Mouse (Mus musculus) layer of hippocampus, adult 9-11 months (tissue): Measurements from ENCODE around the gene Gm2115.
A peak's percentile ranks its signal among the peaks of the same experiment; 100 is the strongest.

Source experiments
- DNase-seq: peaks from one replicate; pipeline ENCODE4 v3.0.0; 2022

Gene Gm2115

DNA sequence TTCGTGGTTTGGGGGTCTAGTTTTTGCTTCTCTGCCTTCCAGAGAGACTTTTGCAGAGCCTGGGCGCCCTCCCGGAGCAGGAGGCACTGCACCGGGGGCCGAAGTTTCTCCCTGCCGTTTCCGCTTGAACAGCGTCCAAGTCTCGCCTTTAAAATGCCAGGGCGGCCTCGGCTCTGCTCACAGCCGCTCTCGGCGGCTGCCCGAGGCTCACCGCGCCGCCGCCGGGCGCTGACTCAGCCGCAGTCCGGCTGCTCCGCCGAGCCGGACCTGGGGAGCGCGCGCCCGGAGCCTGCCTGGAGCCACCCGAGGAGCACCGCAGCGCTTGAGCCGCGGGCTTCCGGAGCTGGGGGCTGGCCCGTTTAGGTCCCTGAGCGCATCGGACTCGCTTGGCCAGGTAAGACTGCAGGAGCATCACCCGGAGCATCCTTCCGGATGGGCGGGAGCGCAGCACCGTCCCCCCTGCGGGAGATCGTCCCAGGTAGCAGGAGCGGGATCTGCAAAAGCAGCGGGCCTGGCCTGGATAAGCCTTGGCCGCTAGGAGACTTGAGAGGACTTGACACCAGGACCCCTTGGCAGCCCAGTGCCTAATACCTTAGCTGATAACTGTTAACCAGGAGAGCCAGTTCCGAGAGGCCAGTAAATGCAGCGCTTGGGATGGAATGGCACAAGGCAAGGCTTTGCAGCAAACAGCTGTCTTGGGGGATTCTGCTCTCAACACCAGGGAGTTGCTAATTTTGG is at the start of gene Gm2115:
Gene Gm2115 (plus strand): TSS at position 159 of the 738 bp plus-strand sequence.
- no peak for DNase-seq

DNA sequence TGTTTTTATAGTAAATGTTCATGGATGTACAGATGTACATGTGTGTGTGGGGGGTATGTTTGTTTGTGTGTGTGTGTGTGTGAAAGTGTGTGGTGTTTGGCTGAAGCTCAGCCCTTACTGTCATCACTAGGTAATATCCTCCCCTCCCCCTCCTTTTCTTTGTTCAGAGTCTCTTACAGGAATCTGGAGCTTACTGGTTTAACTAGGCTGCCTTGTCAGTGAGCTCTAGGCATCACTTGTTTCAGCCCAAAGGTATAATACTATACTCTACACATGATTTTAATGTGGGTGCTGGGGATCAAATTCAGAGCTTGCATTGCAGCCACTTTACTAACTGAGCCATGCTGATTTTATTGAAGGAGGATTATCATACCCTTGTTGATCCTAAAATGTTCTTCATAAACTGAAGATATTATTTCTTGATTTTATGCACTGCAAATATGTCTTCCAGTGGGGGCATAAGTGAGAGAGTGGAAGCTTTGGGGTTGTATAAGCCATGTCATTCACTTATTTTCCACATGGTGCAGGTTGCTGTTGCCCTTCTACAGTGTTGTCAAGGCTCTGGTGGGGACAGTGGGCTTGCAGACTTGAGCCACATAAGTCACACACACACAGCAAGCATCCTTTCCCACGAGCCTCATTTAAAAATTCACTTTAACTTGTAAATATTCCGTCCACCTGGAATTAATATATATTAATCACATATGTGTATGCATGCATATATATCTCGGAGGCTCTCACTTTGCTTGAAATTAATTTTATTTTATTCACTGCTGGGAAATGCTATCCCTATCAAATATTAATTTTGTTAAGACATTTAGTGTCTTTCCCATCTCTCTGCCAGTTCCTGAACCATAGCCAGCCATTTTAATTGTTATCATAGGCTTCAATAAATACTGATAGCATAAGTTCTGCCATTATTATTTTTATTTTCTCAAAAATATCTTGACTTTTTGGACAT is 45.0 kb upstream of the Gm2115 start:
- DNase-seq = no peak

DNA sequence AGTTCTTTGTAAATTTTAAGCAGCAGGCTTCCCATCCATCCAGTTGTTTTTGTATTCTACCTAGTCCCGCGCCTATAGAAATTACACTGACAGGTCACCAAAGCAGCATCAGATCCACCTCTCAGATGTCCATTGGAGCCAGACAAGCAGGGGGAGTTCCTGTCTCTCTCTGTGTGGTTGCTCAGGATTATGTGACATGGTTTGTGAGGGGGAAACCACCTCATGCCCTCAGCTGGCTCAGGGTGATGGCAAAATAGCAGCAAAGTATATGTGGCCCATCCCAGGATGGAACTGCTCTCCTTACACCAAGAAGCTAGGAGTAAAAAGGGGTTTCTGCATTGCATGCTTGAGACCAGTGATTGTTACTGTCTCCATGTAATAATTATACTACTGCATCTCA is 42.3 kb upstream of the Gm2115 start:
- no peak for DNase-seq

DNA sequence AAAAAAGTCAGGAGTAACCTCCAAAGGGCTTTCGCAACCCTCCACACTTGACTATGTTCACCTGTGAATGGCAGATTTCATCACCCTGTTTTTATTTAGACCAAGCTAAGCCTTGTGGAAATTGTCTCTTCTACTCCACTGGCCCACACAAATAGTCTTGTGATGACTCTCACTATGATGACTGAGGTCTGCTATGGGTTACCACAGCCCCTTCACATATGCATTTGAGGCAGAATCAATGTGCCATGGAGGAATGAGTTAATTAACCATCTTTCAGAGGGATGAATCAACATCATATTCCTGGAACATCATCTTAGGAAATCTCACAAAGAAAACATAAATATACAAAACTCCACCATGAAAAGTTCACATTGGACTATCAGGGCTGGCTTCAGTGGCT is 25.6 kb upstream of the Gm2115 start:
- DNase-seq = no peak

DNA sequence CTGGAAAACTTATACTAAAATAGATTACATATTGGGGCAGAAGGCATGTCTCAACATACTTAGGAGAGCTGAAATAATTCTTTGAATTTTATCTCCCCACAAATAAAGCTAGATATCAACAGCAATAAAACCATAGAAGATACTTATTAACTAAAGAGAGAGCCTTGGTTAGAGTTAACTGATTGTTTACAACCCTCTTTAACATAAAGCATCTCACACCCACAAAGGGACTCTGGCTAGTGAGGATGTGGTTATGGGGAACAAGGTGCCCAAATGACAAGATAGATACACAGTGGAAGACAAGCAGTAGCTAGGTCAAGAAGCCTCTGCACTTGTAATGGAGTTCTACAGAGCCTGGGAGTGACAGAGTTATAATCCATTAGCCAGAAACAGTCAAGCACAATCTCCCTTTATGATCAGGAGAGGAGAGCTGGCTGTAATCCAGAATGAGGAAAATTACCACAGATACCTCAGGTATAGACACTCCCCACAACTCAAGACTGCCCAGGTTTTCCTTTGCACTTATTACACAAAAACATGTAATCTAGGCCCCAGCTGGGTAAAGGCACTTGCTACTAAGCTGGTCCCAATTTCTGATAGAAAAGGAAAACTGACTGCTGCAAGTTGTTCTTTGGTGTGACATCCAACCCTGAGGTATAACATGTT is 10.1 kb upstream of the Gm2115 start:
- DNase-seq = no peak

DNA sequence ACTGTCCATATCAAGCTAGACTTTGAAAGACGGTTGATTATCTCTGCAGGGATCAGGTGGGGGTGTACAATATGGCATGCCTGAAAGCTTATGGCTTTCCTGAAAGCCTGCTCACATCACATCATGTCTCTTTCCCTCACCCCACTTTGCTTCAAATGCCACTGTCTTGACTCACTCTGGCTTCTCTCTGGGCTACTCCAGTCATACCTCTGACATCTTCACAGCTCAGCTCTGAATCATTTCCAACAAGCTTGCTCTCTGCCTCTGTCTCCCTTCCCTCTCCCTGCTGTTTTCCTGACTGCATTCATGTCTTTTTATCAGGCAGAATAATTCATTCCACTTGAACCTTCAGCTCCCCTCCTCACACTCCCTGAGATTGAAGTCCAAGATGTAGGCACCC is 7.4 kb upstream of the Gm2115 start:
- no peak for DNase-seq

DNA sequence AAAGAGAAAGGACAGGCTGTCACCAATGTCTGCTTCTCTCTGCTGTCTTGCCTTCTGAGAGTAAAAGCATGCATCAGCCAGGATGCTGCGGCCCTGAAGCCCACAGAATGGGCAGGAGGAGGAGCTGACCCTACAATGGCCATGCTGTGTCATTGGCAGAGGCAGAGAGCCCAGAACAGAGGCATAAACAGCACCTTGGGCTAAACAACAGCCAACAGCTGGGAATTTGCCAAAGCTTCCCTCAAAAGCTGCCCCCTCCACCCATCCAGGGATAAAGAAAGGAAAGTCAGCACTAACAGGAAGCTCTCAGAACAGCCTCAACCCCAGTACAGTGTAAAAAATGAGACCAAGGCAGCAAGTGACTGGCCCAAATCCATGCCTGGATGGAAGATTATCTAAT is 6.3 kb upstream of the Gm2115 start:
- DNase-seq = peak; percentile 69

DNA sequence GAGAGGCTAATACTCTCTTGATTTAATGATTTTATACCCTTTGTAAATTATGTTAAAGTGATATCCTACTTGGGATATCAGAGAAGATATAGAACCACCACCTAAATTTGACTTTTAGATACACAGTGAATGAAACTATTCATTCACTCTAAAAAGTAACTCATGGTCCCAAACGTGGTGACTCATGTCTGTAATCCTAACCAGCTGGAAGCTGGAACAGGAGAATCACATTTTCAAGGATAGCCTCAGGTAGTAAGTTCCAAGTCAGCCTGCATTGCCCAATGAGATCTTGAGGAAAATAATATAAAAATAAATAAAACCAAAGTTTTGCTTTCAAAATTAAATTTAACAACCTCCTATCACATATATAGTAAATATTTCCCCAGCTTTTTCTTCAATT is 2.6 kb upstream of the Gm2115 start:
- no peak for DNase-seq

DNA sequence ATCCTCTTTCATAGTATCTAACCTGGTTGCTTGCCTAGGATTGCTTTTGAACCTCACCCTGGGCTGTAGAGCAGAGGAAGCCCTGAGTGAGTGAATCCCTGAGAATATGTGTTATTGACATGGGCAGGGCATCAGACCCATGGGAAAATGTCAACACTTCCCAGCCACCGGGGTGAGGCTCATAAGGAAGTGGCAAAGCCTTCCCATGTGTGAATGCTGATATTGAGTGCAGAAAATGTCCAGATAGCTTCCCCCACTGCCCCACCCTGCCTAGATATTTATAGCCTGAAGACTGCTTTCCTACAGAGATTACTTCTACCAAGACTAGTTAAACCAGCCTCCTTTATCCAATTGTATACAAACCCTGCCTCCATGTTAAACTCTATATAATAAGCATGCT is 4.0 kb downstream of the Gm2115 start:
- DNase-seq = no peak

DNA sequence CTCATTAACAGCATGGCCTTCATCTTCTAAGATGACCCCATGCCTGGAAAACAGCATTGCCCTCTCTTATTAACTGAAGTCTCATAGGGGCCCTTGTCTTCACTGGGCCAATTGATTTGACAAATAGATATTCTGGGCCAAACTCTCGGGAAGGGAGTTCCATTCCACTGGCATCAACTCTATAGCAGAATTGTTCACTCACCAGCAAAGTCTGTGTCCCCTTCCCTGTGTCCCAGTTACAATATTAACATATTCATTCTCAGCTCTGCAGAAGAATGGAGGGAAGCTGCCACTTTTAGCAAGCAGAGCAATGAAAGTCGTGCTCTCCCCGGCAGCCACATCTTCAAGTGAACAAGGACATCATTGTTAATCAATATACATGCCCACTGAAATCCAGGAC is 5.9 kb downstream of the Gm2115 start:
- DNase-seq = peak; percentile 33

DNA sequence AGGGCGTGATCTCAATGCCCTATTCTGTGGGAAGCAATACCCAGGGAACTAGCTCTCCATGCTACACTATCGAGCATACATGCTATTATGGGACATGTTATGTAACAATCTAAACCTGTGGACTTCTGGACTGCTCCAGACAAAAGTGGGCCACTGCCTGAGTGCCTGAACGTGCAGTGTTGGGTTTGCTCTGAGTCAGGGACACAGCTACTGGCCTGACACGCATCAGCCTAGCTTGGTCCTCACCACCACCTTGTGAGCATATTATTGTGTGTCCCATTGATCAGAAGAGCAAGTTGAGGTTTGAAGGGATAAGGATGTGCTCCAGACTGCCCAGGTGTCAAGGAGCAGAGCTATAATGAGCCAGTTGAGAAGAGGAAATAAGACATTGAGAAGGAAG is 16.2 kb downstream of the Gm2115 start:
- no peak for DNase-seq

DNA sequence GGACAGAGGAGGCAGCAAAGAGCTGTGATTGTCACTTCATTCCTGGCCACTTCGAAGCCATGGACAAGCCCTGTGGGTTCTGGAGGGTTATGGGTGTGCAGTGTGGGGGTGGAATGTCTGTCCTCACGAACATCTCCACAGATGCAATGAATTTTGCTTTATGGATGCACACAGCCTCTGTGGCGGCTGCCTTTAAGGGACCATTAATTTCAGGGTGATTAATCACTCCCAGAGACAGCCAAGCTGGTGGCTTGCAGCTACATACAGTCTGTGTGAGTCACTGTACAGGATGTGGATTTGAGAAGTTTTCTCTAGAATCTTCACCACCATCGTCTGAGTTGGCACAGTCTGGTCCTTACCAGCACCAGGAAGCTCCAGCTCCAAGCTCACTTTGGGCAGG is 17.9 kb downstream of the Gm2115 start:
- no peak for DNase-seq

DNA sequence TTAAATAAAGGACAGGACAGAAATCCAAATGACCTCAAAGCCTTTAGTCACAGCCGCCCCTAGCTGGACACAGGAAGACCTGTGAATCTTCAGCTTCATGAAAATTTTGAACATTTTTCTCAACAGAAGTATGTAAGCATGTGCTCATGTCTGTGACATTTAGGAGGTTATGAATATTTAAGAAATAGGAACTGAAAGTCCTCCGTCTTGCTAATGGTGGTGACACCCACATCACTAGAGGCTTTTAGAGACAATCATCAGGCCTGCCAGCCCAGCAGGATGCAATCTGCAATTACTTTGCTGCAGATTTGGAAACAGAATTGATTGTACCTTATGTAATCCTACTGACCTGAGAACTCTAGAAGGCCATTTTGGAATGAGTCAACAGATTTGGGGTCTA is 22.7 kb downstream of the Gm2115 start:
- DNase-seq = no peak

DNA sequence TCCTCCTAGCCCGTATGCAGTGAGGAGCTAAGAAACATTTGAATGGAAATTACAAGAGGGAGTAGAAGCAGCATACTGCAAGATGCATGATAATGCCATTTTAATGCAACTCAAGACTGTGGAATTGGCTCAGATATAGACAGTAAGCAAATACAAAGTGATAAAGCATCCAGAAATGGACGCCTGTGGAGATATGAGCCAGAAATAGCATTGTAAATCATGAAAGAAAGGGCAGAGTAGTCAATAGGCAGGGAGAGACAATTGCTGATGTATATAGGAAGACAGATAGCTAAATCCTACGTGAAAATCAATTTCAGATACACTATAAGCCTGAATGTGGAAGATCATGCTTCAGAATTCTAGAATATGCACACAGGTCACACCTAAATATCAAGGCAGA is 26.5 kb downstream of the Gm2115 start:
- no peak for DNase-seq

DNA sequence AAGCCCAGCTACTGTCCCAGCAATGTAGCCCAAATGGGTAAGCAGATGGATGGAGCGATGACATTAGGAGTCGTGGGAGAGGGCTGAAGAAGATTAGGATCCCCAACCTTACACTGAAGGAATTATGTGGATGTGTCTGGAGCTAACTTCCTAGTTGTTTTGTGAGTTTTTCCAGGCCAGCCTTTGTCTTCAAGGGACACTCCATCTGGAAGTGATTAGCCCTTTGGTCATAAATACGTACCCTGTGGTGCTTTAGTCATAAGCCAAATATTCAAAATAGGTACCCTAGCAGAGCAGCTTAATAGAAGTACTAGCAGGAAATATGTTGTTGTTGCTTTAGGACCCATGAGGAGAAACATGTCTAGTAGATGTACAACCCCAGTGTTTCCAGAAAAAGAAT is 28.6 kb downstream of the Gm2115 start:
- no peak for DNase-seq

DNA sequence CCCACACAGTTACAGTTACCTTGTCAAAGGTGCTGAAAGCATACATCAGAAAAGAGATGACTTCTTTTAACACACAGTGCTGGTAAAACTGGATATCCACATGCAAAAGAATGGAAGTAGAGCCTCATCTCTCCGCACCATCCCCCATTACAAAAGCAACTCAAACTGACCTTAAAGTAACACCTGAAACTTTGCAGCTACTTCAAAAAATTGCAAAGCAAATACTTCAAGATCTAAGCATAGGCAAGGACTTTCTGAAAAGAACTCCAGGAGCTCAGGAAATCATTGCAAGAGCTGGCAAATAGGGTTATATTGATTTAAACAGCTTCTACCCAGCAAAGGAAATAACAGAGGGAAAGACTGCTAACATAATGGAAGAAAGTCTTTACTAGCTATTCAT is 31.7 kb downstream of the Gm2115 start:
- no peak for DNase-seq

DNA sequence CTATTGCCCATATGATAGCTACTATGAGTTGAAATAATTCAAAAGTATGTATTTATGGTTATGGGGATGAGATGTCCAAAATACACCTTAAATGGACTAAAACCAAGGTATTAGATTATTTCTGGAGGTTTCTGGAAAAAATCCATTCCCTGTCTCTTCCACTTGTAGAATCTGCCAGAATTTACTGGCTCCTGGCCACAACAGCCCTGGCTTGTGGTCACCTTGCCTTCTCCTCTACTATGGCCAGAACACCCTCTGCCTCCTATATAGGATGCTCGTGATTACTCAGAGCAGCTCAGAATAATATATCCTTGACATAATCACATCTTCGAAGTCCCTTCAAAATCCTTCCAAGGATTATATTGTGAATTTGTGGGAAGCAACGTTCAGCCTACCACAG is 35.5 kb downstream of the Gm2115 start:
- DNase-seq = no peak

DNA sequence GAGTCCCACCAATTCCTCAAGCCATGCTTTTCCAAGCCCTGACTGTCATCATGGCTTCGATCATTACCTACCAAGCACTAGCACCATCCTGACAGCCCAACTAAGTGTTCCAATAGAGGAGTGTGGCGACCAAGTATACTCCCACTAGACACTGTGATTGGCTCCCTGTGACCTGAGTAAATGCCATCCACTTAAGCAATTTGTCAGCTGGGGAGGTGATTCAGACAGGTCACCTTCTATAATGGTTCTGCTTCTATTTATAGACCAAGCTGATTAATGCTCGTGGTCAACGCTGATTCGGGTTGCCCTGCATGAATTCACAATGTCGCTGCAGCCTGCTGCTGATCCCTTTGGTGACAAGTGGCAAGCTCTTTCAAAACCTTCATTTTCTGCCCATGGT is 37.4 kb downstream of the Gm2115 start:
- no peak for DNase-seq

DNA sequence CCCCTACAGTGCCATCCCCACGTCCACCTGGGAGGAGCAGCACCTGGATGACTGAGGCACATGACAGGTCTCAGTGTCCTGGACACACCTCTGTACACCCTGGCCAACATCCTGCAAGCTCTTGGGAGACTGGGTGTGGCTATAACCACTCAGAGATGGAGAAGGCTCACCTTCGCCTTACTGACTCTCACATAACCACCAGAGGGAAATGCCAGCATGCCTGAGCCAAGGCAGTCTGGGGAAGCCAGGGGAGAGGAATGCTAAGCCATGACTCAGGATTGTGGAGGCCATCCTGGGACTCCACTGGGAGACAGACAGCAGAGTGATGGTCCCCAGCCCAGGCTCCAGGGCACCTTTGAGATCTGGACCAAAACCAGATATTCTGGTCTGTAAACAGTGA is 48.3 kb downstream of the Gm2115 start:
- no peak for DNase-seq

DNA sequence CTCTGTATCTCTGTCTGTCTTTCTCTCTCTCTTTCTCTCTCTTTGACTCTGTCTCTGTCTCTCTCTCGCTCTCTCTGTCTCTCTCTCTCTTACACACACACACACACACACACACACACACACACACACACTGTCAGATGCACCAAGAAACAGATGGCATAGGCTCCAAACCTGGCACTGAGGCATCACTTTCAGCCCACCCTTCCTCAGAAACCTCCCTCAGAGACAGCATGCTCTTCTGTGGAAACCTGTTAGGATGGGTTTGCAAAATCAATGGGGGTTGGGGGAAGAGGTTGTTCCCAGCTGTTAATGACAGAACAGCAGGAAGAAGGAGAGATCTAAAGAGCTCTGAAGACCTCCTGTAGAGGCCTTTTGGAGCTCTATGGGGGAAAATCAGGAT is 50.1 kb downstream of the Gm2115 start:
- peak; percentile 72 for DNase-seq

DNA sequence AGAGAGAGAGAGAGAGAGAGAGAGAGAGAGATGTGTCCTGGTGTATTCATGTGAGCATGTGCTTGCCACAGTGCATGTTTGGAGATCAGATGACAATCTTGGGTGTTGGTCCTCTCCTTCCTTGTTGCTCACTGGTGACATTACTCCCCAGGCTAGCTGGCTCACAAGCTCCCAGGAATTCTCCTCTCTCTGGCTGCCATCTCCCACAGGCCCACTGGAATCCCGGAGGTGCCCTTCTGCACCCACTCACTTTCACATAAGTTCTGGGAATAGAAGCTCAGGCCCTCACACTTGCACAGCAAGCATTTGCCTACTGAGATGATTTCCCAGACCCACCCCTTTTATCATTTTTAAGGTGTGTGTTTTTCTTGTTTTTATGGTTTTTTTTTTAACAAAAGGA is 51.0 kb downstream of the Gm2115 start:
- no peak for DNase-seq

DNA sequence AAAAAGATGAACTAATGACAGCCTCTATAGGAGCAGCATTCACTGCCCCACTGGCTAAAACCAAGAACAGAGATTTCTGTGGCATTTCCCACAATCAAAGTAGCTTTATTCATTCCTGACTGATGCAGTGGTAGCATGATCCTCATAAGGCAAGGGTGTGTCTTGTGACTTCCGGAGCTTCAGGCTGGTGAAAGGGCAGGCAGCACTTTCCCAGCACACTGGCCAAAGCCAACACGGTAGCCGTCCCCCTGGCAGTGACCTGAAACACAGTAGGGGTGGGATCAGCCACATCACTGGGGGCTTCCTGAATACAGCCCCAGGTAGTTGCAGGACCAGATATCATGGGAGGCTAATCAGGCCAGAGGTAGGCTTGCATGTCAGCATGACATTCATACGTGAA is 56.3 kb downstream of the Gm2115 start:
- DNase-seq = no peak

DNA sequence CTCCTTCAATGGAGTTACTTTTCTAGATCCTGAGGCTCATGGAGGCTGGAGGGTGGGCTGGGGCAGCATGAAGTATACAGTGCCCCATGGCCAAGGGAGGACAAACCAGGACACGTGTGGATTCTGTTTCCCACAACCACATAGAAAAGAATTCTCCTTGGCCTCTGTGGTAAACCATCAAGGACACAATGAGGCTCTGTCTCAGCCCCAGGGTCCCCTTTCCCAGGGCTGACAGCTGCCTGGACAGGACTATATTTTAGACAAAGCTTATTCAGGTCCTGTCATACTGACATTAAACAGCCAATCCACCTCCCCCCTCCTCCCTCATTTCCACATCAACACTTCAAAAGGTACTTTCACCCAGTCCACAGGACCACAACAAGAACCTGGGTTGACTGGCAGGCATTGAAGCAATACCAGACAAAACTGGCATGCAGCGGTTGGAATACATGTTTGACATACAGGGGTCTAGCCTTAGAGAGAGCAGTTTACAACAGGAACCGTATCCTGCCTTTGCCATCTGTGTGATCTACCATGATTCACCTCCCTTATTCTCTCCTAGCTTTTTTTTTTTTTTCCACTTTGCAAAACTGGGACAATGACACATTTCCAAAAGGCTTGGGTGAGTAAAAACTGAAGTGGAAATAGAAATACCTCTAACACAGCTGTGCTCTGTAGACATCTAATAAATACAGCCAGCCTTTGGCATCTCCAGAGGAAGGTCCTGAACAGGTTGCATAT is 57.8 kb downstream of the Gm2115 start:
- DNase-seq = no peak
